Mouse (Mus musculus) kidney, adult 2 months (tissue): ENCODE measurements at regions not wholly inside any gene's neighbourhood (a gene's known extent, or its start where the extent isn't known, plus 50 kb on each side); places are given as distances from the start of the nearest gene placed in this dataset.

Source experiments
- CTCF ChIP-seq: fragments of 200-500 bp; conservative IDR thresholded peaks from 2 replicates; pipeline ENCODE4 v1.5.1; 2011; ENCODE audit warnings: low read depth, mild to moderate bottlenecking, control low read depth, low read length, moderate library complexity, mixed read lengths; ENCODE audit not compliant: insufficient read depth, insufficient read length
- POLR2A ChIP-seq: fragments of 200-500 bp; IDR thresholded peaks from one replicate; pipeline ENCODE4 v1.6.1; 2011; ENCODE audit warnings: low read depth, low read length, control low read depth

DNA sequence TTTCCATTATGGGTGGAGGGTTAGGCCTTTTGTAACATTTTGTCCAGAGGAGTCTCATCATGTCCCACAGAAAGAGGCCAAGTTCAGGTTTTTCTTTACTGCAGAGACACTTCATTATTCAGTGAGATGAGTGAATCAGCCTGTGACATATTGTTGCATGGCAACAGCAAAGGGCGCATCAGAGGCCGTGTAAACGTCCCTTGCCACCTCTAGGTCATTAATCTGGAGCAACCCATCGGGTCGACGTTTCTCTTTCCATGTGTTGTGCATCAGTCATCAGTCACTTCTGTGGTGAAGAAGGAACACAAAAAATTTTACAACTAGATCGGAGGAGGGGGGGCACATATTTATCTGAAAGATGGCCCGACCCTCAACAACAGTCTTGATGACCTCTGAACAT, 519.3 kb upstream of the Gm26657 start:
- TF ChIP-seq CTCF (no peak), POLR2A (no peak)
